Mouse (Mus musculus) monocyte, adult 5-6 weeks (primary cell): ENCODE measurements around the gene Colgalt1. TPM values are rescaled to one million over a fixed set of nuclear protein-coding genes. Genes with fewer than 3 reads are reported as not detected.

Experiments
- ATAC-seq: fragments of 153-309, 156-312 bp; replicated peaks from 2 replicates; pipeline ENCODE4 v1.8.0; 2017; ENCODE audit warnings: mild to moderate bottlenecking; ENCODE audit not compliant: low TSS enrichment, insufficient number of reproducible peaks, severe bottlenecking, poor library complexity, low FRiP score
- total RNA-seq: library from RNA; stranded (forward); fragments of 200-1000, 200-491, 200-594 nt; gene quantifications from 3 replicates; pipeline ENCODE4 v1.2.3, GENCODE M21; 2017

Gene Colgalt1
- total RNA-seq = 39.9 to 78.4 TPM (median 65.4 TPM) in 3 replicates

DNA sequence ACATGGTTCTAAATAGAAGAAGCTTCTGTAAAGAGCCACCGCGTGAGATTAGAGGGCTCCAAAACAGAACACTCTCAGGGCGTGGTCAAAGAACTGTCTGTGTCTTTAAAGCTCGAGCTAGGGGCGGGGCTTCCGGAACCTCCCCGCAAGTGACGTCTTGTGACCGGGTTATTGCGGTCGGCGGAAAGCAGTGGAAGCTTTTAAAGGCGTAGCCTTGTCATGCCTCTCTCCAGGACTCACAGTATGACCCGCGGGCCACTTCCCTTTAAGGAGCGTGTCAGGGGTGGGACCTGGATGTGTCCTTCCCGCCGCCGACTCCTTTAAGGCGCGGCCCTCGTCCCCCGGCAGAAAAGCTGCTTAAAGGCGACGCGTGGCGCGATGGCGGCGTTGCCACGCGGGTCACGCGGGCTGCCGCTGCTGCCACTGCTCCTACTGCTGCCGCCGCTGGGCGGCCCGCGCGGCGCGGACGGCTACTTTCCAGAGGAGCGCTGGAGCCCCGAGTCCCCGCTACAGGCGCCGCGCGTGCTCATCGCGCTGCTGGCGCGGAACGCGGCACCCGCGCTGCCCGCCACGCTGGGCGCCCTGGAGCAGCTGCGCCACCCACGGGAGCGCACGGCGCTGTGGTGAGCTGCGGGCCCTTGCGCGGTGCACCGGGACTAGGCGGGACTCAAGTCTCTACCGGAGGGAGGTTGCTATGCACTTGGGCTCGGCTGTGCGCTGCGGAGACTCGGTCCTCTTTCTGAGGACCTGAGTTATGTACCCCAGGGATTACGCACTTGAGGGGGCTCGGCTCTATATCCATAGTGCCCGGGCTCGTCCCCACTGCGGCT is at the start of gene Colgalt1:
Gene Colgalt1, plus strand, starts transcription at position 177 of the 830 bp plus-strand sequence.
- ATAC-seq = peak; percentile 97

DNA sequence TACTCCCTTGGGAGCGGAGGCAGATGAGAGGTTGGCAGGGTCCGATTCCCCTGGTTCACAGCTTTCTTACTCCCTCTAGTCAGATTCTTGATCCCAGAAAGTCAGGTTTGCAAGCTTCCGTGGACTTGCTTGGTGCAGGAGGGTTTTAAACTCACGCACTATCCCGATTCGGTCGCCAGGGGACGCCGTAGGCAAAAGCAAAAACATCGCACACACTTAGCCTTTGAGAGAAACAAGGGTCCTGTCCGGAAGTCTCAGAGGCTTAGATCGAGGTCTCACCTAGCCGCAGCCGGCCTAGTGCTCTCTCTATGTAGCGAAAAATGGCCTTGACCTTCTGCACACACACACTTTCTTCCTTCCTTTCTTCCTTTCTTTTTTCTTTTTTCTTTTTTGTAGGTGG is 49.4 kb upstream of the Colgalt1 start:
- ATAC-seq = peak; percentile 42

DNA sequence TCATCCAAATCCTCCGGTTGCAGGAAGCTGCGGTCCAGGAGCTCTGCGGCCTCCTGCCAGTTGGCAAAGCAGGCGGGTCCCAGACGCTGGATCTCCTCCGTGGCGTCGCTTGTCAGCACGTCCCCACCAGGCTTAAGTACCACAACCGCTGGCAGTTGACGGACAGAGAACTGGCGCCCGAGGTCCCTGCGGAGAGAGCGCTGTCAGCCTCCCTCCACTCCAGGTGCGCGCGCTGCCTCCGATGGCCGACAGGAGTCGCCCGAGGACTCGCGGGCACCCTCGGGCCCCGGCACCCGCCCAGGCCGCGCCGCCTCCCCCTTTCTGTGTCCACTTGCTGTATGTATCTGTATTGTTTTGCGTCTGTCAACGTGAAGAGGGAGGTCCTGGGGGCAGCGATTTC is 48.0 kb upstream of the Colgalt1 start:
- ATAC-seq = peak; percentile 44; the same call in 1 of the 2 replicates

DNA sequence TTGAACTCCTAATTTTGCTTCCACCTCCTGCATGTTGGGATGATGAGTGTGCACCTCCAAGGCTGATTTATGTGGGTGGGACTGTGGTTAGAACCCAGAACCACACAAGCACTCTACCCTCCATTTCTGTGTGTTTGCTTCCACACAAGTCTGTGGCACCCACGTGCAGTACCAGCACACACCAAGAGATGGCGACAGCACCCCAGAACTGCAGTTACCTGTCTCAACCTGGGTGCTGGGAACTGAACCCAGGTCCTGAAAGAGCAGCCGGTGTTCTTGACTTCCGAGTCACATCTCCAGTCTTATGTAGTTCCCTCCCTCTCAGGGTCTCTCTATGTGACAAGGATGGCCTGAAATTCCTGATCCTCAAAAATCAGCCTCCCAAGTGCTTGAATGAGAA is 46.8 kb upstream of the Colgalt1 start:
- ATAC-seq = no peak

DNA sequence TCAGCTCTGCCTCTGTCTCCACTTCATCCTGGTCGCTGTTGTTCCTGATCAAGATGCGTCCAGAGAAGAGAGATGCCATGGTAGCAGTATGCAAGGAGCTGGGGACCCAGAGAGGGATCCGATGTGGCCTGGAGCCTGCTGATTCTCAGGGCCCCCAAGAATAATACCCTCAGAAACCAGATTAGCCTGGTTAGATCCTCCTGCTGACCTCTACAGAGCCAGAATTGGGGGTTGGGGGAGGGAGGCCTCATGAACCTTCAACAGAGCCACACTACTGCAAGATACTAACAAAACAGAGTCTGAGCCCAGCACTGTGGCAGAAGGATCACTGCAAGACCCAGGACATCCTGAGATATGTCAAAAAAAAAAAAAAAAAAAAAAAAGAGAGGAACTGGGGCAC is 44.3 kb upstream of the Colgalt1 start, which contains the start of gene Nxnl1:
Gene Nxnl1, minus strand, starts transcription at position 101 of the 400 bp plus-strand sequence.
- ATAC-seq = no peak

DNA sequence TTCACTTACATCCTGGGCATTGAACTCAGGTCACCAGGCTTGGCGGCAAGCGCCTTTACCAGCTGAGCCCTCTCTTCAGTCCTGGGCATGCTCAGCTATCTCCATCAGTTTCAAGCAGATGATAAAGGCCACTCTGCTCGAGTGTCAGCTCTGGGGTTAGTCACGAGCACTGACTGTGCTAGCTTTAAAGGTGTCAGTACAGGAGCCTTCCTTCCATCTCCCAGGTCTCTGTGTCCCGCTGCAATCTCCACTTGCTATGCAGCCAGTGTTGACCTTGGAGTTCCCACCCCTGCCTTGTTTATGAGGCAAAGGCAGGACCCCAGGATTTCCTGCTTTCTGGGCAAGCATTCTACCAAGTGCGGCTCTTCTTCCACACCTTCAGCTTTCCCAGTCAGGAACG is 43.2 kb upstream of the Colgalt1 start:
- ATAC-seq = no peak

DNA sequence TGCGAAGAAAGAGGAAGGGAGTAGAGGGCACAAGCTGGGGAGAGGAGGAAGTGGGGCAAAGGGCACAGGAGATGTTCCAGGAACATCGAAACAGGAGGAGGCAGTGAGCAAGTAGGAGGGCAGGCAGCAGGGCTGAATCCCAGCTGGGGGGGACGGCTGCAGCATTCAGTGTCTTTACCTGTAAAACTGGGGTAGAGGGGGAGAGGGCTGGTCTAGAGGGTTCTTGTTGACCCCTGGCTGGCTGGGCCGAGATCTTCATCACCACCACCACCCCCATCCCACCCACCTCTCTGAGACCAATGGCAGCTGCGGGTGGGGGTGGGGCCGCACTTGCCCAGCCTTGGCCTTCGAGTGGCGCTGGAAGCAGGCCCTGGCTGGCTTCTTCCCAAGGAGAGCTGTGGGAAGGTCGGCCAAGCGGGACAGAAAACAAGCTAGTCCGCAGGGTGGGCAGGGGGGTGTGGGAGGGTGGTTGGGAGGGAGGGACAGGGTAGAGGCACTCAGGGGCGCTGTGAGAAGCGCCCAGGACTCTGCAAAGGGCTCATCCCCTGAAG is 42.3 kb upstream of the Colgalt1 start, which contains the start of gene Slc27a1:
Gene Slc27a1, plus strand, starts transcription at position 496 of the 551 bp plus-strand sequence.
- no peak for ATAC-seq

DNA sequence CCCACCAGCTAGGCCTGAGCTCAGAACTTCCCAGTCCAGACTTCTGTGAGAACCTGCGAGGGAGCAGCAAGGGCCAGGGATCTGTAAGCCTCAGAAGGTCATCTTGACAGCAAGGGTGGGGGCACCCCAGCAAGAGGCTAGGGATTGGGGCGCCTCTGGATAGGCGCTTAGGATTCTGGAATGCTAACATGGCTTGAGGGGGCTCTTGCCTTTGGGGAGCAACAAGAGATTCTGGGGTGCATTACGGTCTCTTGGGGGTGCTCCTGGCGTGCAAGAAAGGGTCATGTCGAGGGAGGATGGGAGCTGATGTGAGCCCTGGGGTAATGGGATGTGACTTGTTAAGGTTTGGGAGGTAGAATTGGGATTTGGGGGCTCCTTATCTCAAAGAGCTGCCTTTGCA is 41.9 kb upstream of the Colgalt1 start:
- ATAC-seq = no peak

DNA sequence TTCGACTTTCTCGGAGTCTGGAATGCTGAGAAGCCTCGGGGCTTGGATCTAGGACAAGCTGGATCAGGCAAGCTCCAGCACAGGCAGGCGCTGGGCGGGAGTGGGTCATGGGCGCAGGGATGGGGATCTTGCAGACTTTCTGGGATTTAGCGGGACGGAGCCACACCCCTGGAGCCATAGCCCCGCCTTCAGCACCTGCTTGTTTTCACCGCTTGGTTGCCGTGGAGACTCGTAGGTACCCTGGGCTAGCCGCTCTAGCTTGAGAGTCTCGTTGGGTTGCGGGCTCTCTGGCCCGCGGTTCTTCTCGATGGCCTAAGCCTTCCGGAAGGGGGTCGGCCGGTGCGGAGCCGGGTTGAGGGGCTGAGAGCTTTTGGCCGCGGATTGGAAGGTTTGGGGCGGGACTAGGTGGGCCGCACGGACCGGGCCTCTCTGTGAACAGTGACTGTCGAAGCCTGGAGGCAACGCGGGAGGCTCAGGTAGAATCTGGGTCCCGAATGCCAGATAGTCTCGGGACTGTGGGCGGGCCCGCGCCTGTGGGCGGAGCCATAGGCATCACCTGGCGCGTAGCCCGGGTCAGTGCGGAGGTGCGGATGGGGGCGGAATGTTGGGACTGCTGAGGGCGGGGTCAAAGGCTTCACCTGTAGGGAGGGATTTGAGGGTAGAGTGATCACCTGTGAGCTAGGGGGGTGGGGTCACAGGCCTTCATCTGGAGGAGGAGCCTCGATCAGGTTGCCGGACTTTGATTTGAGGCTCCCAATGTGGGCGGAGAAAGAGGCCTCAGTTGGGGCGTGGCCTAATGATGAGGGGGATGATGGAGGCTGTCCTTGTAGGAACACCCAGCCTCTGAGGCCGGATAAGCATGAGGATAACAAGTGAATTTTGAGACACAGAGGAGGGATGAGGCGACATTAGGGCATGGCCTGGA is 41.2 kb upstream of the Colgalt1 start:
- peak; percentile 52 for ATAC-seq

DNA sequence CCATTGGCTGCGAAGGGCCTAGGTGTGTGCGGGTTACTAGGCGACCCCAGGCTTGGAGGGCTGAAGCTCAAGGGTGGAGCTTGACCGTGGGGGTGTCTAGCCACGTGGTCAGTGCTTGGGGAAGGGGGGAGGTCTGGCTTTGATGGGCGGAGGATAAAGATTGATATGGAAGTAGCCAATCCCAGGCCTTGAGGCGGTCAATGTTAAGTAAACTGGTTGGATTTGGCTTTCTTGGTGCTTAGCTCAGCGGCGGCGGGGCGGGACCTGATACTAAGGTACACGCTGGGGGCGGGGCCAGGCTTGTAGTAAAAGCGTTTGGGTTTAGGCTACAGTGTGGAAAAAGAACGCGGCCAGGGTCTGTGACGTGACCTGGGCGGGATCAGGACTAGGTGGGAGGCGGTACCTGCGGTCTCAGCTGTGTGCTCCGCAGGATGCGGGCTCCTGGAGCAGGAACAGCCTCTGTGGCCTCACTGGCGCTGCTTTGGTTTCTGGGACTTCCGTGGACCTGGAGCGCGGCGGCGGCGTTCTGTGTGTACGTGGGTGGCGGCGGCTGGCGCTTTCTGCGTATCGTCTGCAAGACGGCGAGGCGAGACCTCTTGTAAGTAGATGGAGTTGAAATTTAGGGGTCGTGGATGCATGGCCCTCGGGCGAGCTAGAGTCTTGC is 40.4 kb upstream of the Colgalt1 start:
- peak; percentile 74 for ATAC-seq

DNA sequence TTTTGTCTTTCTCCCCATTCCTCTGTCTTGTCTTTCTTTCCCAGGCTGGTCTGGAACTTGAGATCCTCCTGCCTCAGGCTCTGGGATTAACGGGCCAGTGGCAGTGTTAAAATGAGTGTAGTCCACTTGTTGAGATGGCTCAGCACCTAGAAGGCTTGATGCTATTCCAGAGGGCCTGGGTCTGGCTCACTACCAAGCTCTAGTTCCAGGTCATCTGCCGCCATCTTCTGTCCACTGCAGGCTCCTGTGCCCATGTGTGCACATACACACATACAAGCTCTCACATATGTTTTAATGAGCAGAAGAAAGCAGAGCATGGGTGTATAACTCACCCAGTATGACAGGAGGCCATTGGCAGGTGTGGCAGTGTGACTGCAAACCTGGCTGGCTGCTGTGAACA is 38.7 kb upstream of the Colgalt1 start:
- ATAC-seq = no peak

DNA sequence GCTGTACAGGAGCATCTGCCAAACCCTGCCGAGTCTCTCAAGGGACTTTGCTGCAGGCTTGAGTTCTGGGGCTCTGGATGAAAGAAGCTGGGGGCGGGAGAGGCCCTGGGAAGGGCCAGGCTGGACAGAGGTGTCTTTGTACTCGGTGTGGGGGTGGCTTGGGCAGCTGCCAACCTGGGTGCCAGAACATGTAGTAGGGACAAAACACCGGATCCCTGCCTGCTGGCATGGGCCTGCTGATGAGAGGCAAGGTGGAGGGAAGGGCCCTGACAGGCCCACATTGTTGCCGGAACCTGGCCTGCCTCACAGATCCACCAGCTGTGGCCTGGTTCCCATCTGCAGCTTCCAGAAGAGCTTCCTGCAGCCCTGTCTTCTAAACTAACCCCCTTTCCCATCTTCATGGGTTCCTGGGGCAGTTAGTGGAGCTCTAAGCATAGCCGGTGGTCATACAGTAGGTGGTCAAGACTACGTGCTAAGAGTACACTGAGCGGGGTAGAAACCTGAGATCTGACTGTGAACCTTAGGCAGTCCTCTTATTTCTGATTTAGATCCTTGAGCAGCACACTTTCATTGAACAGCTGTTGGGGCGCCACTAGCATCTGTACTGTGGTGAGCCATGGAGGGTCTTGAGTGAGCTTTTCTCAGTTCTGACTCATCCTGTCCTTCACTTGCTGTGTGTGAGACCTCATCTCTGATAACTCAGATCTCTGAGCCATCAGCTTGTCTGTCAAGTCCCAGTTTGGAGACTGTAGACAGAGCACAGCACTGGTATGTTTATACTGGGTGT is 37.8 kb upstream of the Colgalt1 start:
- no peak for ATAC-seq

DNA sequence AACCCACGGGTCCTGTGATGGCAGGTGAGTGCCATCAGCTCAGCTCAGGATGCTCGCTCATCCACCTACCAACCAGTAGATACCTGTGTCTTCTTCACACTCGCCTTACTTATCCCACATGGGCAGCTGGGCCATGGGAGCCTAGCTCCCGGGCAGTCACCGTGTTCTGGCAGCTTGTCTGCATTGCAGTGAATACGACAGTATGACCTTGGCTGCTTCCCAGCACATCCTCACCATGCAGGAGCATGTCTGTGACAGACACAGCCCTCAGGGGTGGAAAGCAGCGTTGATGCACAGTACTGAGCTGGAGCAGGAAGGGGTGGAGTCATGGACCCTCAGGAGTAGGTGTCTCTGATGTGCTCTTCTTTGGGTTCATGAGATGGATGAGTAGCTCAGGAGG is 36.4 kb upstream of the Colgalt1 start:
- ATAC-seq = no peak

DNA sequence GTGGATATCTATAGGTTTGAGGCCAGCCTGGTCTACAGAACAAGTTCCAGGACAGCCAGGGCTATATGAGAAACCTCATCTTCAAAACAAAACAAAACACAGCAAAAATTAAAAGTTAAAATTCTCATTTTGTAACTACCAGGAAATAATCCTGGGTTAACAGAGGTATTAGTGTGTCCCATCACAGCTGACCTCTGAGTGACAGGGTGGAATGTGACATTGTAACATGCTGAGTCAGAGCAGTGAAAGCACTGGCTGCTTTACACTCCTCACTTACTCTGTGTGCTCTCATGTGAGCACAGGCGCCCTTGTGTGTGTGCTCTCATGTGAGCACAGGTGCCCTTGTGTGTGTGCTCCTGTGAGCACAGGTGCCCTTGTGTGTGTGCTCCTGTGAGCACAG is 35.8 kb upstream of the Colgalt1 start:
- ATAC-seq = no peak

DNA sequence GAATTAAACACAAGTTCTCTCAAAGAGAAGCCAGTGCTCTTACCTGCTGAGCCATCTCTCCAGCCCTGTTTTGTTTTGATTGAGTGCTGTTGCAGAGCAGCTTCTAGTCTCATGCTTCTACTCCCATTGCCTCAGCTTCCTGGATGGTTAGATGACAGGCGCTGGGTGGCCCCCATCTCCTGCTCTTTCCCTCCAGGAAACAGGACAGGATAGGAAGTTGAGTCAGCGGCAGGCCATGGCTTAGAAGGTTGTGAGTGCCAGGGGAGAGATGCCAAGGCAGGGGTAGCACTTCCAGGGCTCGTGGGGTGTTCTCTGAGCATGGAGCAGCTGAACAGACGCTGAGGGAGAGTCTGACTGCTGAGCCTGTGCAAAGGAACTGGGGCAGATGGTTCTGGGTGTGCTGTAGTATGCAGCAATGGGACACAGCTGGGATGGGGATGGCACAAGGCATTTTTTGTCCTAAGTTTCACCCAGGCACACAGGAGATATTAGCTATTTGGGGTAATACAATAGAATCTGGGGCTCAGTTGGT is 32.9 kb upstream of the Colgalt1 start:
- no peak for ATAC-seq

DNA sequence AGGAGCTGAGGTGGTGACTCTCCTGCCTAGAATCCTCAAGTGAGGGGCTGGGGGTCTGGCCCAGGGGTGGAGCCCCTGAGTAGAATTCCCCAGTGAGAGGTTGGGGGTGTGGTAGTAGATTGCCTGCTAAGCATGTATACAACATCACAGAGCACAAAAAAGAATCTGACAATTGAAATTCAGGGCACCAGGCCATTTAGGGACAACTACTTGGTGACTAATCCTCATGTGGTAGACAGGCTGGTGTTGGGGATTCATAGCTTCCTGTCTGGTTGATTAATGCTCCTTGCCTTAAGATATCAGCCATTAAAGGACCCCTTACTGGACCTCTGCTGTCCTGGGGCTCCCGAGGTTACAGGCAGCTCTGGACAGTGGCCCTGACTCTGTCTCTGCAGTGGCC is 31.8 kb upstream of the Colgalt1 start:
- no peak for ATAC-seq

DNA sequence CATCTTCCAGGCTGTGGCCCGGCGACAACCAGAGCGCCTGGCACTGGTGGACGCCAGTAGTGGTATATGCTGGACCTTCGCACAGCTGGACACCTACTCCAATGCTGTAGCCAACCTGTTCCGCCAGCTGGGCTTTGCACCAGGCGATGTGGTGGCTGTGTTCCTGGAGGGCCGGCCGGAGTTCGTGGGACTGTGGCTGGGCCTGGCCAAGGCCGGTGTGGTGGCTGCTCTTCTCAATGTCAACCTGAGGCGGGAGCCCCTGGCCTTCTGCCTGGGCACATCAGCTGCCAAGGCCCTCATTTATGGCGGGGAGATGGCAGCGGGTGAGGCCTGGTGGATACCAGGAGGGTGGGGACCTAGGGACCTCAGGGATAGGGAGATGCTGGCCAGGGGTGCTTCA is 31.3 kb upstream of the Colgalt1 start:
- ATAC-seq = no peak

DNA sequence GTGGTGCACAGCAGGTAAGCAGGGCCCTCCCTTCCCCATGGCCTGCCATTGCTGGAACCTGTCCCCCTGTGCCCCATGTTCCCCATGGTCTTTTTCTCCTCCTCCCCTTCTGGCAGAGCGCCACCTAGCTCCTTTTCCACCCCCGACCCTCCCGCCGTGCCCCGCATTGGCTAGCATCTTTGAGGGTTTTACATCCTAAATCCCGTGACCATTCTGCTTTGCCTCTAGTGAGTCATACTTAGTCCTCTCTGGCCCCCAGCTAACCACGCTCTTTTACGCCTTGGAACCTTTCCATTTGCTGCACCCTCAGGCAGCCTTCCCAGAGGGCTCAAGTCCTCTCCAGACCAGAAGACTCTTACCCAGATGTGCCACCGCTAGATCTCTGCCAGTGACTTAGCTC is 30.6 kb upstream of the Colgalt1 start:
- ATAC-seq = no peak
